Mouse (Mus musculus) megakaryocyte, embryonic 14.5 days (primary cell): ENCODE data around the gene Ankmy2.

Experiments
- FLI1 ChIP-seq: IDR thresholded peaks from 2 replicates; pipeline ENCODE4 v1.6.1; 2012; ENCODE audit warnings: low read length, inconsistent platforms, mixed read lengths
- GATA1 ChIP-seq: IDR thresholded peaks from 3 replicates; pipeline ENCODE4 v1.6.1; 2012; ENCODE audit warnings: mixed read lengths, low read length, inconsistent platforms, borderline replicate concordance

DNA sequence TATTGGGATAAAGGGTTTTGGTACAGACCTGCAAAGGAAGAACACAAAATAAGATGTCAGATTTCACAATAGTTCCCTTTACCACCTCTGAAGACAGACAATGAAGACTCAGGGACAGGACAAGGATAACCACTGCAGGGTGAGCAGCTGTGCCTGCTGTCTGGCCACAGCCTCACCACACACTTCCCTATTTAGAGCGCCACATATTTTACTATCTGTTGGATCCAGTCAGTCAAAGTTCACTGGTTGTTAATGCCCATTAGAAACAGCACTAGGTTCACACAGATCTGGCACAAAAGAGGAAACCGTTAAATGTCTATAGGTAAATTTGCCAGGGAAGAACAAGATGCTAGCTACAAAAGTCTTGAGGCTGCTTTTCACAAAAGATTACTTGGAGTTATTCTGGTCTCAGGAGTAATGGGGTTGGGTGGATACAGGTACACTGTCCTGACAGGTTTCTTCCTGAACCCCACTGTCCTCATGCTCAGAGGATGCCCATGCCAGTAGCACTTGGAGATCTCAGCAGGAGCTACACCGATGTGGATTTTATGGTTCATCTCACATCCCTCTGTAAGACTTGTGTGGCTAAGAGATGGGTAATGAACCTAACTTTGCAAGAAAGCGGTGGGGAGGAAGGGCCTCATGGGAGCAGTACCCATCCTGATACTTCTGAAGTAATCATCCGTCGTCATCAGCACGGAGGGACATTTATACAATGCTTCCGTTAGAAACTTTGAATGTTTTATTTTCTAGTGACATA lies 57.7 kb downstream of the Ankmy2 start:
- TF ChIP-seq GATA1 (no peak), FLI1 (no peak)
